Mouse (Mus musculus) CH12.LX (cell line): ENCODE data around the gene Tmem178b. TPM values are rescaled to one million over a fixed set of nuclear protein-coding genes. Genes with fewer than 3 reads are reported as not detected.

Experiments
- DNase-seq: peaks from one replicate; pipeline ENCODE4 v3.0.0-alpha.2; 2013; ENCODE audit errors: extremely low read depth
- H3K27ac ChIP-seq: 2 replicates; pipeline ENCODE4 v1.5.1; 2012; ENCODE audit warnings: low read depth, mild to moderate bottlenecking, control low read depth, moderate library complexity; ENCODE audit not compliant: insufficient read depth
- H3K27me3 ChIP-seq: replicated peaks from 2 replicates; pipeline ENCODE3; 2012; ENCODE audit warnings: inconsistent platforms
- H3K36me3 ChIP-seq, 2 experiments: replicated peaks in 1 of 2; 2 replicates each; pipeline versions ENCODE3 to v1.6.1; 2012; ENCODE audit warnings: inconsistent platforms in 1 of 2, low read length in 1 of 2, mild to moderate bottlenecking in 1 of 2, mixed read lengths in 1 of 2, moderate library complexity in 1 of 2; ENCODE audit not compliant: control insufficient read depth in 1 of 2, insufficient read depth in 1 of 2
- H3K4me1 ChIP-seq, 2 experiments: 2 replicates each; pipeline ENCODE4 v1.6.1; 2012; ENCODE audit warnings: inconsistent platforms in 1 of 2, moderate library complexity in 1 of 2; ENCODE audit not compliant: insufficient read depth in 2 of 2, control insufficient read depth in 1 of 2
- H3K4me2 ChIP-seq: 2 replicates; pipeline ENCODE4 v1.6.1; 2012; ENCODE audit warnings: low read depth, mild to moderate bottlenecking, control low read depth; ENCODE audit not compliant: poor library complexity, insufficient read depth, severe bottlenecking
- H3K4me3 ChIP-seq, 3 experiments: fragments of 150-350 bp in 1 of 3; sonication (generic) in 1 of 3; replicated peaks in 1 of 3; 2 replicates each; pipeline versions ENCODE3 to v1.5.1; 2011 to 2012; ENCODE audit warnings: low read depth in 2 of 3, low read length in 2 of 3, mild to moderate bottlenecking in 2 of 3, moderate library complexity in 2 of 3, control low read depth in 1 of 3, improper control_type of control experiment in 1 of 3, inconsistent platforms in 1 of 3, mixed read lengths in 1 of 3; ENCODE audit not compliant: poor library complexity in 1 of 3
- H3K79me2 ChIP-seq: replicated peaks from 2 replicates; pipeline ENCODE4 v1.6.1; 2012; ENCODE audit warnings: mild to moderate bottlenecking, moderate library complexity; ENCODE audit not compliant: control insufficient read depth, poor library complexity, insufficient read depth, severe bottlenecking; ENCODE audit errors: extremely low read depth
- H3K9ac ChIP-seq: 2 replicates; pipeline ENCODE4 v1.6.1; 2012; ENCODE audit warnings: low read depth, mild to moderate bottlenecking, control low read depth, moderate library complexity; ENCODE audit not compliant: insufficient read depth
- H3K9me3 ChIP-seq: replicated peaks from 2 replicates; pipeline ENCODE3; 2012; ENCODE audit warnings: low read length, inconsistent platforms, mixed read lengths
- BHLHE40 ChIP-seq: IDR thresholded peaks from 2 replicates; pipeline ENCODE4 v1.6.1; 2011; ENCODE audit warnings: mild to moderate bottlenecking, low read depth, low read length, improper control_type of control experiment
- CHD1 ChIP-seq: IDR thresholded peaks from 2 replicates; pipeline ENCODE4 v1.6.1; 2012; ENCODE audit warnings: low read depth, low read length, improper control_type of control experiment, inconsistent platforms
- ELF1 ChIP-seq: IDR thresholded peaks from 2 replicates; pipeline ENCODE4 v1.6.1; 2014; ENCODE audit warnings: low read depth, mild to moderate bottlenecking, inconsistent platforms, low read length, improper control_type of control experiment
- EP300 ChIP-seq: IDR thresholded peaks from 2 replicates; pipeline ENCODE4 v1.6.1; 2011; ENCODE audit warnings: low read length, improper control_type of control experiment
- ETS1 ChIP-seq: conservative IDR thresholded peaks from 2 replicates; pipeline ENCODE4 v1.6.1; 2012; ENCODE audit warnings: low read depth, mild to moderate bottlenecking, inconsistent platforms, low read length, improper control_type of control experiment, moderate library complexity
- HCFC1 ChIP-seq: IDR thresholded peaks from 2 replicates; pipeline ENCODE4 v1.6.1; 2012; ENCODE audit warnings: low read depth, mild to moderate bottlenecking, inconsistent platforms, low read length, improper control_type of control experiment
- JUND ChIP-seq: conservative IDR thresholded peaks from 2 replicates; pipeline ENCODE4 v1.6.1; 2011; ENCODE audit warnings: low read depth, low read length, improper control_type of control experiment
- KAT2A ChIP-seq: IDR thresholded peaks from 2 replicates; pipeline ENCODE4 v1.6.1; 2012; ENCODE audit warnings: low read length, improper control_type of control experiment, inconsistent platforms; ENCODE audit not compliant: insufficient replicate concordance
- MAX ChIP-seq: IDR thresholded peaks from 2 replicates; pipeline ENCODE4 v1.6.1; 2011; ENCODE audit warnings: low read length, improper control_type of control experiment
- MEF2A ChIP-seq: IDR thresholded peaks from 2 replicates; pipeline ENCODE4 v1.6.1; 2014; ENCODE audit warnings: low read depth, mild to moderate bottlenecking, inconsistent platforms, low read length, improper control_type of control experiment, borderline replicate concordance
- NELFE ChIP-seq: IDR thresholded peaks from 2 replicates; pipeline ENCODE4 v1.6.1; 2011; ENCODE audit warnings: low read depth, low read length, improper control_type of control experiment
- NRF1 ChIP-seq: IDR thresholded peaks from 2 replicates; pipeline ENCODE4 v1.6.1; 2014; ENCODE audit warnings: low read depth, mild to moderate bottlenecking, inconsistent platforms, low read length, improper control_type of control experiment, moderate library complexity
- POLR2AphosphoS2 ChIP-seq: IDR thresholded peaks from 2 replicates; pipeline ENCODE4 v1.6.1; 2011; ENCODE audit warnings: low read depth, low read length, improper control_type of control experiment
- RAD21 ChIP-seq: IDR thresholded peaks from 2 replicates; pipeline ENCODE4 v1.6.1; 2011; ENCODE audit warnings: low read depth, mild to moderate bottlenecking, low read length, improper control_type of control experiment, moderate library complexity
- RCOR1 ChIP-seq: conservative IDR thresholded peaks from 2 replicates; pipeline ENCODE4 v1.6.1; 2012; ENCODE audit warnings: low read depth, mild to moderate bottlenecking, inconsistent platforms, low read length, improper control_type of control experiment
- SIN3A ChIP-seq: IDR thresholded peaks from 2 replicates; pipeline ENCODE4 v1.6.1; 2012; ENCODE audit warnings: low read length, improper control_type of control experiment, inconsistent platforms
- TBP ChIP-seq: conservative IDR thresholded peaks from 2 replicates; pipeline ENCODE4 v1.6.1; 2011; ENCODE audit warnings: low read depth, low read length, improper control_type of control experiment
- TCF12 ChIP-seq: IDR thresholded peaks from 2 replicates; pipeline ENCODE4 v1.6.1; 2014; ENCODE audit warnings: low read depth, mild to moderate bottlenecking, inconsistent platforms, low read length, improper control_type of control experiment
- UBTF ChIP-seq: IDR thresholded peaks from 2 replicates; pipeline ENCODE4 v1.6.1; 2012; ENCODE audit warnings: low read depth, mild to moderate bottlenecking, inconsistent platforms, low read length, improper control_type of control experiment, moderate library complexity
- USF1 ChIP-seq: IDR thresholded peaks from 2 replicates; pipeline ENCODE4 v1.6.1; 2014; ENCODE audit warnings: low read depth, mild to moderate bottlenecking, inconsistent platforms, low read length, improper control_type of control experiment
- ZKSCAN1 ChIP-seq: IDR thresholded peaks from 2 replicates; pipeline ENCODE4 v1.6.1; 2012; ENCODE audit warnings: low read depth, inconsistent platforms, low read length, improper control_type of control experiment, borderline replicate concordance
- dilution Hi-C: fragments of 300-500 bp; cut with MboI; formaldehyde crosslinking; loops from 2 replicates; pipeline ENCODE4 v1.14.3; 2020; ENCODE audit warnings: low sequenced_read_pairs; ENCODE audit not compliant: extremely low pct_unique_long_range_greater_than_20kb, extremely low pct_ligation_motif_present
- in situ Hi-C: fragments of 300-500 bp; cut with MboI; formaldehyde crosslinking; loops from 3 replicates; pipeline ENCODE4 v1.14.3; 2019; ENCODE audit warnings: low sequenced_read_pairs, low pct_ligation_motif_present, low pct_unique_long_range_greater_than_20kb, mixed read lengths
- polyA plus RNA-seq: library from polyadenylated mRNA; unstranded; fragments of >175 nt; gene quantifications from 2 replicates; pipeline ENCODE4 v1.2.1, GENCODE M21; 2012; ENCODE audit warnings: low read depth; ENCODE audit not compliant: insufficient read length
- total RNA-seq, 2 experiments: library from RNA; depleted of rRNA; stranded (reverse); fragments of 300-350 nt in 1 of 2; fragments of >200 nt in 1 of 2; gene quantifications; 2 replicates each; pipeline ENCODE4 v1.2.3; 2012 to 2014

Gene Tmem178b
- total and polyA plus RNA-seq, 3 experiments = not detected

- Histone ChIP-seq H3K9me3 (no peaks in the 10 kb centered on the region), H3K4me1 (peaks cover 0 to 2% of the 10 kb centered on the region in 2 experiments; a peak in 1 of 4 replicates), H3K36me3 (no peaks in the 10 kb centered on the region), H3K9ac (no peak overlapping the region), H3K79me2 (no peaks in the 10 kb centered on the region), H3K27me3 (no peaks in the 10 kb centered on the region), H3K4me3 (no peak overlapping the region), H3K27ac (no peak overlapping the region), H3K4me2 (no peak overlapping the region)
- TF ChIP-seq ETS1 = no peak
- no peak for TF ChIP-seq KAT2A
- TF ChIP-seq SIN3A = no peak
- no peak for TF ChIP-seq TCF12
- TF ChIP-seq USF1 = no peak
- TF ChIP-seq MEF2A = no peak
- no peak for TF ChIP-seq NRF1
- TF ChIP-seq POLR2AphosphoS2 = no peak
- no peak for TF ChIP-seq TBP
- no peak for TF ChIP-seq CHD1
- no peak for TF ChIP-seq MAX
- TF ChIP-seq BHLHE40 = no peak
- no peak for TF ChIP-seq ELF1
- no peak for TF ChIP-seq HCFC1
- TF ChIP-seq UBTF = no peak
- no peak for TF ChIP-seq JUND
- TF ChIP-seq RCOR1 = no peak
- TF ChIP-seq RAD21 = no peak
- no peak for TF ChIP-seq EP300
- in situ Hi-C loops (no loop called here), dilution Hi-C loops (no loop called here)
- DNase-seq = no peak
Measured at GRCm38 (mm10) chr6:40131936-40132335, 258.9 kb downstream of the Tmem178b start.

GRCm38 (mm10) chr6:40133436-40133835 lies 260.4 kb downstream of the Tmem178b start:
- TF ChIP-seq NELFE (no peak), EP300 (no peak), ZKSCAN1 (no peak), MAX (no peak)
- no peak overlapping the region for H3K9ac ChIP-seq
- H3K4me1 ChIP-seq = peaks cover 0 to 2% of the 10 kb centered on the region in 2 experiments; a peak in 1 of 4 replicates
- in situ Hi-C loops (no loop called here), dilution Hi-C loops (no loop called here)
- H3K27ac ChIP-seq = no peak overlapping the region
- H3K36me3 ChIP-seq = no peaks in the 10 kb centered on the region
- no peaks in the 10 kb centered on the region for H3K9me3 ChIP-seq
- no peak for DNase-seq
- H3K4me3 ChIP-seq = no peak overlapping the region
- no peaks in the 10 kb centered on the region for H3K79me2 ChIP-seq
- no peak overlapping the region for H3K4me2 ChIP-seq
- H3K27me3 ChIP-seq = no peaks in the 10 kb centered on the region
